Mouse (Mus musculus): ENCODE data around the gene Il10. TPM values are rescaled to one million over a fixed set of nuclear protein-coding genes. Genes with fewer than 3 reads are reported as not detected.
"Not testable (repeated sequence)": the region's sequence is repeated elsewhere in the genome, so short reads cannot be mapped to it uniquely, and the experiment has no call there.

Il10 gene
- total and polyA plus RNA-seq, 2 experiments from 2014 or later = not detected

DNA sequence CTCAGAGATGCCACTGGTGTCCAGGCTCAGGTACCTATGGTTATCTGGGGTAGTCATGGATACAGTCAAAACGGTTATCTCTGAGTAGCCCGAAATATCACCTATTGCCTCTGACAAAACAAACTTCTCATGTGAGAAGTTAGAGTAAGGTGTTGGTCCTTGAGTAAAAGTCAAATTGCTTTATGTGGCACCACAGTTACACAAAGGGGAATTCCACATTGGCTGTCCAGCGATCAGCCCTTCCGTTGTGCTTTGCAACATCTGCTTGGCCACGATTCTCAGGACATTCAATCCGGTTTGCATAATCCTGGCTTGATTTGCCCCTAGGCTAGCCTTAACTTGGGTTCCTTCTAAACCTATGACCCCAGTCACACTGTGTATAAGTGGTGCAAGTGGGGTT, 4.4 kb upstream of the Il10 start:
- no peaks in the 10 kb centered on the region for H3K9me3 ChIP-seq (ENCODE audit: low read length)
- DNase-seq (ENCODE audit: low spot score) (no peak), ATAC-seq (no peak)
- no peak overlapping the region for H3K4me2 ChIP-seq (ENCODE audit: low read depth, low read length)
- H3K4me3 ChIP-seq (ENCODE audit: low read length) = no peak overlapping the region
- H3K27ac ChIP-seq = no peak overlapping the region
- TF ChIP-seq CTCF (IDR thresholded peaks at IDR 0.05; ENCODE audit: low read depth) = no peak
- no peaks in the 10 kb centered on the region for H3K4me1 ChIP-seq (ENCODE audit: insufficient read depth, low read length)
- no peak overlapping the region for H3K9ac ChIP-seq (replicated peaks; ENCODE audit: low read length)
- no peaks in the 10 kb centered on the region for H3K27me3 ChIP-seq (ENCODE audit: insufficient read depth, low read length)
- no peaks in the 10 kb centered on the region for H3K36me3 ChIP-seq (ENCODE audit: insufficient read depth, low read length)
- 93% methylated on average over 6 of the region's 6 CpGs for WGBS

DNA sequence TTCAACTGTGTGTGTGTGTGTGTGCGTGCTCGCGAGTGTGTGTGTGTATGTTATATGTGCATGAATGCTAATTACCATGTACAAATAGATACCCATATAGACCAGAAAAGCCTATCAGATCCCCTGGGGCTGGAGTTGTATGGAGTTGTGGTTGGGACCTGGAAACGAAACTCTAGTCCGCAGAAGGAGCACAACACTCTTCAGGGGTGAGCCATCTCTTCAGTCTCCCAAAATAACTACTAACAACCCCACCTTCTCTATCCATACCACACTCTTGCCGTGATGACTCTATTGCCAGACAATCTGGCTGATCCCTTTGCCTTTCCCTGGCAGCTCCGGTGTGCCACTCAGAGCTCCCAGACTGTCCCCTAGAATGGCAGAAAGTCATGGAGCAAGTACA, 3.8 kb upstream of the Il10 start:
- no peak for TF ChIP-seq CTCF (IDR thresholded peaks at IDR 0.05; ENCODE audit: low read depth)
- H3K9ac ChIP-seq (replicated peaks; ENCODE audit: low read length) = no peak overlapping the region
- WGBS = 91% methylated on average over 7 of the region's 7 CpGs
- ATAC-seq = no peak
- no peak overlapping the region for H3K27ac ChIP-seq
- no peaks in the 10 kb centered on the region for H3K27me3 ChIP-seq (ENCODE audit: insufficient read depth, low read length)
- no peaks in the 10 kb centered on the region for H3K9me3 ChIP-seq (ENCODE audit: low read length)
- no peaks in the 10 kb centered on the region for H3K4me1 ChIP-seq (ENCODE audit: insufficient read depth, low read length)
- H3K36me3 ChIP-seq (ENCODE audit: insufficient read depth, low read length) = no peaks in the 10 kb centered on the region
- no peak overlapping the region for H3K4me2 ChIP-seq (ENCODE audit: low read depth, low read length)
- no peak for DNase-seq (ENCODE audit: low spot score)
- H3K4me3 ChIP-seq (ENCODE audit: low read length) = no peak overlapping the region

DNA sequence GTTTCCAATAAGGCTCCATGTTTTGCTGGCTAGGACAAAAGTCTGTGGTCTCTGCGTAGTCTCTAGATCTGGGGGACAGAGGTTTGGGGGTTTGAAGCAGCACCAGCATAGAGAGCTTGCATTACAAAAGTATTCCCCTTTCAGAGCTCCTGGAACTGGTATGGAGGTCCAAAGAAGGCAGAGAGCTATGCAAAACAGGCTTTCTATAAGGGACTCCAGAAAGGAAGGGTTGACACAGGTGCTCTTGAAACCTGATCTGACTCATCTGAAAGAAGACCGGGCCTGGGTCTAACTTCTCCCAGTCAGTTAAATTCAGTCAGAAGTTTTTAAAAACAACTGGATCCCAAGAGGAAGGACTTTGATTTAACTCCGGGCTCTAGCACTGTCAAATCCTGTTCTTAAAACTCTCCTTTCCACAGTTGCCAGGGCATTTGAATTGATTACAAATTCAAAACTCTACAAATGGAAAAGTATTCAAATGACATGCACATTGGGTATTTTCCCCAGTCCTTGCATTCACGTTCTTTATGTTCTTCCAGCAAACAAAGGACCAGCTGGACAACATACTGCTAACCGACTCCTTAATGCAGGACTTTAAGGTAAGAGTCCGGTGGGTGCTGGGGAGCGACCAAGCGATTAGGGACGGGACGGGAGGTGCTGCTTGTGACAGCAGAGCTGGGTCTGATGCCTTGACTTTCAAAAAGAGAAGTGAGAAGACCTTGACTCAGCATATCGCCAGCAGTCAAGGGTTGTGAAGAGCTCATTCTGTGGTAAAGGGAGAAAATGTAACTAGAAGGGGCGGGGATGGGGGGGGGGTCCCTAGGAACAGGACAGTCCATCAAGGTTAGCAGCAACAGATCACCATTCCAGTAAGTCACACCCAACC, 1.0 kb downstream of the Il10 start:
- Histone ChIP-seq H3K9ac (replicated peaks; ENCODE audit: low read length) (no peak overlapping the region), H3K9me3 (ENCODE audit: low read length) (no peaks in the 10 kb centered on the region), H3K4me1 (ENCODE audit: insufficient read depth, low read length) (no peaks in the 10 kb centered on the region), H3K4me3 (ENCODE audit: low read length) (no peak overlapping the region), H3K27ac (no peak overlapping the region), H3K36me3 (ENCODE audit: insufficient read depth, low read length) (no peaks in the 10 kb centered on the region), H3K27me3 (ENCODE audit: insufficient read depth, low read length) (no peaks in the 10 kb centered on the region), H3K4me2 (ENCODE audit: low read depth, low read length) (no peak overlapping the region)
- WGBS = 59% methylated on average over 12 of the region's 12 CpGs
- ATAC-seq = no peak
- TF ChIP-seq CTCF (IDR thresholded peaks at IDR 0.05; ENCODE audit: low read depth) = no peak
- DNase-seq (ENCODE audit: low spot score) = no peak

DNA sequence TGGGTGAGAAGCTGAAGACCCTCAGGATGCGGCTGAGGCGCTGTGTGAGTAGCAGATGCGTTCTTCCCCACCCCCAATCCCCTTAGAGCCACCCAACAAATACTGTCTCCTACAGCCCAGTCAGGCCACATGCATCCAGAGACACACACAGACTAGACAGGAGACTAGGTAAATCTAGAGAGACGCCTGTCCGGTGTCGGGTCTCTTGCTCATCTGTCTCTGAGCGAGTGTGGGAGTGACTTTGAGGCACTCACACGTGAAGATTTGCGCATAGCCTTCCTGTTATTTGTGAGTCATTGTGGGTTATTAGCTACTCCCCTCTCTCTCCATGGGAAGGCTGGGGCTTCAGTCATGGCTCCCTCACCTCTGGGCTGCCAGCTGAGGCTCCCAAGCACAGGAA, 1.8 kb downstream of the Il10 start:
- ATAC-seq (no peak), DNase-seq (ENCODE audit: low spot score) (no peak)
- H3K27me3 ChIP-seq (ENCODE audit: insufficient read depth, low read length) = no peaks in the 10 kb centered on the region
- H3K4me1 ChIP-seq (ENCODE audit: insufficient read depth, low read length) = no peaks in the 10 kb centered on the region
- 79% methylated on average over 9 of the region's 9 CpGs for WGBS
- no peak overlapping the region for H3K4me3 ChIP-seq (ENCODE audit: low read length)
- H3K27ac ChIP-seq = no peak overlapping the region
- no peaks in the 10 kb centered on the region for H3K9me3 ChIP-seq (ENCODE audit: low read length)
- TF ChIP-seq CTCF (IDR thresholded peaks at IDR 0.05; ENCODE audit: low read depth) = no peak
- H3K36me3 ChIP-seq (ENCODE audit: insufficient read depth, low read length) = no peaks in the 10 kb centered on the region
- no peak overlapping the region for H3K9ac ChIP-seq (replicated peaks; ENCODE audit: low read length)
- H3K4me2 ChIP-seq (ENCODE audit: low read depth, low read length) = no peak overlapping the region

DNA sequence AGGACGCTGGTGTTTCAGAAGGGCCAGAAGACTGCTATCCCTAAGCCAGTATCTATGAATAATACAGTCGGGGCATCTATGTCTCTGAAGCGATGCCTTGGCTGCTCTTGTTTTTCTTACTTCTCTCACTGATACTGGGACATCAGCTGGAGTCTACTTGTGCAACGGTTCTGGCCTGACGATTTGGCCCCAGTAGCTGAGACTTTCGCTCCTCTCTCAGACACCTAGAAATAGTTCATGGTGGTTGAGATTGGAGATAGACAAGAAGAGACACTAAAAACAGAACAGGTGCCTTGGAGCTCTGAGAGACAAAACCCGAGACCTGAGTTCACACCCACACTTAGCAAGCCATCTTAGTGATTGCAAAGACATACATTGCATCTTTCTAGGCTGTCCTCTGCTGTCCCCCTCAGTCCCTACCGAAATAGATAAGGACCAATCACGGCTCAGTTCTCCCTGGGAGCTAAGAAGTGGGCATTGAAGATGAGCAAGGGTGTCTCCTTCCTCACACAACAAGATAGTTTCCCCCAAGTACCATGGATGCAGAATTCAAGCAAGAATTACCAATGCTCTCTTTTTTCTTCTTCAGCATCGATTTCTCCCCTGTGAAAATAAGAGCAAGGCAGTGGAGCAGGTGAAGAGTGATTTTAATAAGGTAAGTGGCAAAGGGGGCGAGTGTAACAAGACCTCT, 2.4 kb downstream of the Il10 start:
- no peak overlapping the region for H3K4me2 ChIP-seq (ENCODE audit: low read depth, low read length)
- TF ChIP-seq CTCF (IDR thresholded peaks at IDR 0.05; ENCODE audit: low read depth) = no peak
- H3K27ac ChIP-seq = no peak overlapping the region
- WGBS = 85% methylated on average over 11 of the region's 11 CpGs
- H3K4me3 ChIP-seq (ENCODE audit: low read length) = no peak overlapping the region
- H3K27me3 ChIP-seq (ENCODE audit: insufficient read depth, low read length) = no peaks in the 10 kb centered on the region
- no peak overlapping the region for H3K9ac ChIP-seq (replicated peaks; ENCODE audit: low read length)
- no peaks in the 10 kb centered on the region for H3K4me1 ChIP-seq (ENCODE audit: insufficient read depth, low read length)
- ATAC-seq (no peak), DNase-seq (ENCODE audit: low spot score) (no peak)
- H3K9me3 ChIP-seq (ENCODE audit: low read length) = no peaks in the 10 kb centered on the region
- H3K36me3 ChIP-seq (ENCODE audit: insufficient read depth, low read length) = no peaks in the 10 kb centered on the region

DNA sequence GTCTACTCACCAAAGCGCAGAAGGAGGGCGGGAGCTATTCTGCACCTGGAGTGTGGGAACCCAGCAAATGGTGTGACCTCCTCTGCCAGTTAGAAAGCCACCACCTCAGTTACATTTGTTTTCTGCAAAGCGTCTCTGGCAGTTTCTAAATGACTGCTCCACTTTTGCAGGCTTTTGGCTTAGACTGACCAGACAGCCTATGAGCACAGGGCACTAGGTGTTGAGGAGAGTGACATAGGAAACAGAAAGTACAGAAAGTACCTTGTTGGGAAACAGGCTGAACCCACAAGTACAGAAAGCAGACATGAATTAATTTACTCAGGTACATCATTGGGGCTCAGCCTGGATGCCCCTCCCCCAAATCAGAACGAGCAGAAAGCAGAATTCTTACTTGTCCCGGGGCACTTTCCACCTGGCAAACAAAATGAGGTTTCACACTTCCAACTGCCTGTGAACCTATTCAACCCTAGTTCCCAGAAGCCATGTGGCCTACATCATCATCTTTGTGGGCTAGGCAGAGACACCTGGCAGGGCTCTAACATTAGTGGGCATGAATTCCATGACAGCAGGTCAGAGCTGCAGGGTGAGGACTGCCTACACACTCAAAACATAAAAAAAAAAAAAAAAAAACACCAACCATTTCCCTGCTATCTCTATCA, 3.1 kb downstream of the Il10 start:
- Histone ChIP-seq H3K4me2 (ENCODE audit: low read depth, low read length) (no peak overlapping the region), H3K36me3 (ENCODE audit: insufficient read depth, low read length) (no peaks in the 10 kb centered on the region), H3K9me3 (ENCODE audit: low read length) (no peaks in the 10 kb centered on the region), H3K27me3 (ENCODE audit: insufficient read depth, low read length) (no peaks in the 10 kb centered on the region), H3K9ac (replicated peaks; ENCODE audit: low read length) (no peak overlapping the region), H3K4me3 (ENCODE audit: low read length) (no peak overlapping the region), H3K27ac (no peak overlapping the region), H3K4me1 (ENCODE audit: insufficient read depth, low read length) (no peaks in the 10 kb centered on the region)
- TF ChIP-seq CTCF (IDR thresholded peaks at IDR 0.05; ENCODE audit: low read depth) = no peak
- ATAC-seq (no peak), DNase-seq (ENCODE audit: low spot score) (no peak)
- 72% methylated on average over 5 of the region's 5 CpGs for WGBS

DNA sequence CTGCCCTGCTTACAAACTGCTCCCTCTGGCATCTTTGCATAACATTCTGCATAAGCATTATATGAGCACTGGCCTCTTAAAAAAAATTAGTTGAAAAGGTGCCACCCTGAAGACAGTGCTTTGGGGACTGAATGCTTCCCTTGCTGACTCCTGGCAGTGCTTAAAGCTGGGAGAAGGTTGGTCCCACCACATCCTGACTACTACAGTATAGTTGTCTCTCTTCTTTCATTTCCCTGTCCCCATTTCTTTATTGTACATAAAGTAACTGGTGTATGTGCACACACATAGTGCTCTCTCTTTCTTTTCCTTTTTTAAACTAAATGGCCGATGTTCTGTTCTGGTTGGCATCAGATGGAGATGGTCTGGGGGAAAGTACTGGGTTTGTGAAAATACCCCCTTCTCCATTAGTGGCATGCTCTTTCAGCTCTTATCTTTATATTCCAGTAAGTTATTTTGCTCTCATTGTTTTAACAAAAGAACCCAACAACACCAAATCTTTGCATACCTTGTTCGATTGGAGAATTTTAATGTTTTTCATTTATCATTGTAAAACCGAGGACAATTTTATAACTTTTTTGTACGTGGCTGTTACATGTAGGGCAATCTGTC, 3.7 kb downstream of the Il10 start:
- H3K4me3 ChIP-seq (ENCODE audit: low read length); H3K4me1 ChIP-seq (ENCODE audit: insufficient read depth, low read length); H3K27ac ChIP-seq; DNase-seq (ENCODE audit: low spot score); H3K27me3 ChIP-seq (ENCODE audit: insufficient read depth, low read length); H3K4me2 ChIP-seq (ENCODE audit: low read depth, low read length); H3K36me3 ChIP-seq (ENCODE audit: insufficient read depth, low read length); H3K9ac ChIP-seq (replicated peaks; ENCODE audit: low read length); H3K9me3 ChIP-seq (ENCODE audit: low read length); ATAC-seq: not testable (repeated sequence)
- 84% methylated on average over 4 of the region's 4 CpGs for WGBS
